Mouse (Mus musculus): ENCODE measurements around the gene Etfrf1.

Etfrf1 gene

DNA sequence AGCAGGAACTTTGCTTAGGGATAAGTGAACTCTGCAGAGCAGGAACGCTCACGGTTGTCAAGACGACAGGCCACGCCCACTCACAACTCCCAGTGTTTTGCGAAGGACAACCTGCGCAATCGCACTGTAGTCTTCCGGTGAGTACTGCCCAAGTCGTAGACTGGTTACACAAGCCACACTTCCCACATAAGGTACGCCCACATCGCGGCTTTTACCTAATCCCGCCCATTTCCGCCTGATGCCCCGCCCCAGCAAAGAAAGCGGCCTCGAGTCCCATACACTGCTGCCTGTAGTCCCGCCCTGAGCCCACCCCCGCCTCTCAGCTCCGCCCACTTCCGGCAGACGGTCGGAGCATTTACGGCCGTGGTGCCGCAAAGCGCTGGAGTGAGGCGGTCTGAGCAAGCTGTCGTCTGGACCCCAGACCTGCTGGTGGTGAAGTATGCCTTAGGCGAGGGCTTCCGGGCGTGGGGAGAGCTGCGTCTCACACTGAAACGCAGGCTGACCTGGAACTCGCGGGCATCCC lies at the start of gene Etfrf1, which contains the start of gene Casc1:
Gene Etfrf1, plus strand, starts transcription at position 319 of the 523 bp plus-strand sequence.
Gene Casc1, minus strand, starts transcription at position 190 of the 523 bp plus-strand sequence.
- peak; percentile 86 to 94 for DNase-seq (ENCODE audit: low spot score in 2 of 2)

DNA sequence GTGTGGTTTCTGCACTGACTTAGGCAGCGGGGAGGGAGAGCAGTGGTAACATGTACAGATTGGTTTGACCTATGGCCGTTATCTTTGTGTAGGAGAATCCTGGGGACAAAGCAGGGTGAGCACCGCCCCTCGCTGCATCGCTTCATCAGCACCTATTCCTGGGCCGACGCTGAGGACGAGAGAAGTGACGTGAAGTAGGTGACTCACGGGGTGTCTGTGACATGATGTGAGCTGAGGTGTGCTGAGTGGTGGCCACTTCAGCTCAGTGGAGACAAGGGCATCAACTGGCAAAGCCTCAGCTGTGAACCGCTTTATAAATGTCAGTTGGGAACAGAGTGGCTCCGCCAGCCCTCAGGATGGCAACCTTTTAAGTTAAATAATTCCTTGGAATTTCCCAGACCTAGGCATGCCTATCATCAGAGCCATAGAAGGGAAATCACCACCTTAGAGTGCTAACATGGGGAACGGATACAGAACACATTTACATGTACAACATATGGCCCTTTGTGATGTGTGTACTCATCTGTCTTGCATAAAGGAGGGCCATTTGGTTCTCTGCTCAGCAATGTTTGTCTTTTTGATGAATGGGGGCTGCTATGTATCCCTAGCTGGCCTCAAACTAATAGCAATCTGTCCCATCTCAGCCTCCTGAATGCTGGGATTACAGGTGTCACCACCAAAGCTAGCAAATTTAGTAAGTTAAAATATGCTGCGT lies 38.9 kb upstream of the Etfrf1 start:
- DNase-seq (ENCODE audit: low spot score in 2 of 2) = no peak

GRCm38 (mm10) chr6:145173781-145174191 lies 37.1 kb upstream of the Etfrf1 start:
- DNase-seq (ENCODE audit: low spot score in 2 of 2) = peak in 1 of 2 experiments; percentile 61

DNA sequence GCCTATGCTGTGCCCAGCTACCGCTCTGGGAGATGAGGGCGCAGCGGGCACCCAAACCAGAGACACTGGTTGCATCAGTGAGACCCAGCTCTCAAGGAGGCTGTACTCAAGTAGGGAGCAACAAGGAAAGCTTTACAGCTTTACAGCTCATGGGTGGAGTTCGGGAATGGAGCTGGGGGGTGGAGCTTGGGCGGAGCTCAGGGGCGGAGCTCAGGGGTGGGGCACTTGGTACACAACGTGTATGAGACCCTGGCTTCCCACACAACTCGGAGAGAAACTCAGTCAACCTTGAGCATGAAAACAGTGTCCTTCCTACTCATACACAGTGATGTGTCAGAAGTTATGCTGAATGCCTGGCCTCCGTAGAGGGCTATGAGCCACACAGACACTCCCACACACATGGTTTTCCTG lies 35.4 kb upstream of the Etfrf1 start:
- DNase-seq (ENCODE audit: low spot score in 2 of 2) = no peak

GRCm38 (mm10) chr6:145176474-145176873 lies 34.5 kb upstream of the Etfrf1 start:
- no peak for DNase-seq (ENCODE audit: low spot score in 2 of 2)

GRCm38 (mm10) chr6:145179665-145180064 lies 31.3 kb upstream of the Etfrf1 start:
- DNase-seq (ENCODE audit: low spot score in 2 of 2) = peak; percentile 37 to 50

- no peak for DNase-seq (ENCODE audit: low spot score in 2 of 2)
Measured at GRCm38 (mm10) chr6:145182044-145182443, 28.9 kb upstream of the Etfrf1 start.

- no peak for DNase-seq (ENCODE audit: low spot score in 2 of 2)
Measured at GRCm38 (mm10) chr6:145186096-145186495, 24.8 kb upstream of the Etfrf1 start.

DNA sequence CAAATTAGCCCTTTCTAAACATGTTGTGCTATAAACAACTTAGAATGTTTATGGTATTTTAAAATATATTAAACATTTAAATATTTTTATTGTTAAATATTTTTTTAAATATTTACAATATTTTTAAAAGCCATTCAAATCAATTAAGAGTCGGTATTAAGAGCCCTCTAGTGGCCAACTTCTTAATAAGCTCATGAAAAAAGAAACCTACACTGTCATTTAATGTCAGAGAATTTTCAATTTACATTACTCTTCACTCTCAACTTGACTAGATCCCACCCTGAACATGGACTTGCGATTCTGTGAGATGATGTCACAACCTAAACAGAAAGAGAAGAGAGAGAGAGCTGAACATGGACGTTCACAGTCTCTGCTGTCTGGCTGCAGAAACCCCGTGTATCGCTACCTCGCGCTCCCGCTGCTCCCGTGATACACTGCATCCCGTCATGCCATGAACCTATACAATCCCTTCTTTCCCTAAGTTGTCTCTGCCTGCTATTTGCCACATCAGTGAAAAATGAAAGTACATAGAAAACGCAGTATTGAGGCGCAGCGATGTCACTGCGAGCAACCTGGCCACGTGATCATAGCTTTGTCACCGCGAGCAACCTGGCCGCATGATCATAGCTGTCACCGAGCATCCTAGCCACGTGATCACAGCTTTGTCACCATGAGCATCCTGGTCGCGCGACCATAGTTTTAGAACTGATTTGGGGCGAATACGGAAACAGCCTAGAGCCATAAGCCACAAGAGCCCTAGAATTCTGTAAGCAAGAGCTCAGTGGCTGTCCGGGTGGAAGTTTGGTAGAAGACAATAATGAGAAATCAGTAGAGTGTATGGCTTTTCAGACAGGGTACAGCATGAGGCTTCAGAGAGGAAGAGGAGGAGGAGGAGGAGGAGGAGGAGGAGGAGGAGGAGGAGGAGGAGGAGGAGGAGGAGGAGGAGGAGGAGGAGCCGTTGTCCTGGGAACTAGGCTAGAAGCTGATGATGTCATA lies 23.5 kb upstream of the Etfrf1 start:
- DNase-seq (ENCODE audit: low spot score in 2 of 2) = peak in 1 of 2 experiments; percentile 46

DNA sequence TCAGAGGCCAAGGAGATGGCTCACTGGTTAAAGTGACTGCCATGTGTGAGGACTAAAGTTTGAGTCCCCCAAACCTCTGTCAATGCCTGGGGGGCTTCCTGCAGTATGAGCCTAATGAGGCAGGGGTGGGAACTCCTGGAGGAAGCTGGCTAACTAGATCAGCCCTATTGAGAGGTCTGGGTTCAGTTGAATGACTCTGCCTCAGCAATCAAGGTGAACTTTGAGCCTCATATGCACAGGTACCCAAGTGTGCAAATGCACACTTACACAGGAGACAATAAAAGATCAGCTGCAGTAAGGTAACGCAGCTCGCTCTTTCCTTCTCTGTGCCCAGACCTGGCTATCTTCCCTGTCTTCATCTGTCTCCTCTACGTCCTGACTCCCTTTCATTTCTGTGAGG lies 17.9 kb upstream of the Etfrf1 start:
- DNase-seq (ENCODE audit: low spot score in 2 of 2) = no peak

DNA sequence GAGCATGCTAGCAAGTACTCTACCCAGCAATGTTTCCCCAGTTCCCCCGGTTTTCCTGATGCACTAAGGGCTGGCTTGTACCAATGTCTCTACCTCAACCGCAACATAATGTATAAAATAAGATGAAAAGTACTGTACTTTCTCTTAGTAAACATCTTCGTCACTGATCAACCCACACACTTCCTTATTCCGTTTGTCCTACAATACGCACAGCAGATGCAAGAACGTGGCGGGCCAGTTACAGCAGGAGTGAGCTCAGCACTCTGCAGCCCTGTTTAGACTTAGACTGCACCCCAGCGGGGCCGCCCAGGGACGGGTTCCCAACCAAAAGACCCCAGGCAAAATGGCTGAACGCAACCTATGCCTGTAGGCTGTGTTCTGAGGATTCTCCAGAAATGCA lies 17.5 kb upstream of the Etfrf1 start:
- no peak for DNase-seq (ENCODE audit: low spot score in 2 of 2)

GRCm38 (mm10) chr6:145197949-145198686 lies 12.8 kb upstream of the Etfrf1 start:
- DNase-seq (ENCODE audit: low spot score in 2 of 2) = no peak

GRCm38 (mm10) chr6:145202432-145203125 lies 8.4 kb upstream of the Etfrf1 start:
- no peak for DNase-seq (ENCODE audit: low spot score in 2 of 2)

DNA sequence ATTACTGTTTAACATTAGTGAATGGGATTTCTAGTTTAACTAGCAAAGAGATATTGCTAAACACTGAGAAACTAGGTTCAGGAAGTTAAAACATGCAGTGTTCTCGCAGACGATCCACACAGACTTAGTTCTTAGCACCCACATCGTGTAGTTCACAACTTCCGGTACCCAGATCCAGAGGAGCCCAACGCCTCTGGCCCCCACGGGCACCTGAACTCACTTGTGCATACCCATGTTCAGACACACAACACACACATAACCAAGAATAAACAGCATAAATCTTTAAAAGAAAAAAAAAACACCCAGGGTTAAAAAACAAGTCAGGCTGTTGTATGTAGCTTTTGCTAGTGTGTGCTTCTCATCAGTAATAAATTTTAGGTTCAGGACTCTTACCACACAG lies 6.5 kb upstream of the Etfrf1 start:
- no peak for DNase-seq (ENCODE audit: low spot score in 2 of 2)

- DNase-seq (ENCODE audit: low spot score in 2 of 2) = no peak
Measured at GRCm38 (mm10) chr6:145205142-145205541, 5.8 kb upstream of the Etfrf1 start.

DNA sequence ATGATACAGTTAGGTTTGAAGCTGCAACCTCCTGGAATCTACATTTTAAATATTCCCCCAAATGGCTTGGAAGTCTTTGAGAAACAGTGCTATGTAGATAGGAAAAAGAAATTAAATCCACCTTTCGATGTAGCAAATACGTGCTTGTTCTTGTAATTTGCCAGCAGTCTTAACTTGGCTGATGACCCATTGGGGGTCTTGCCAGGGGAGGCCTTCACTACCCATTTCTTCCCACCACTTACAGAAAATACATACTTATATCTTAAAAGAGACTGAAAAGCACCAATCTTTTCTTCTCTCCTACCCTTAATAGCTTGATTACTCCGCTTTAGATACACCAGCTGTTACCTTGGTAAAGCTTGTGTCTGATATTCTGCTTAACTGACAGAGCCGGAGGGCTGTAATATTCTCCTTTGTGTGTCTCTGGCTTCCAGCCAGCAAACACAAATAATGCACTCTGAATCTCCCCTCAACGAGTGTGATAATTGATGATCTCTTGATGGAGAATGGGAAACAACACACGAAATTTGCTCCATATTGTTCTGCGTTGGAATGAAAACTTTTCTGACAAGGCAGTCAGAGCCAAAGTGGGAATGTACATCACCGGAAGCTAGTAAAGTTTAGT lies 766 bp upstream of the Etfrf1 start:
- DNase-seq (ENCODE audit: low spot score in 2 of 2) = no peak

GRCm38 (mm10) chr6:145211376-145212305 lies 707 bp downstream of the Etfrf1 start:
- no peak for DNase-seq (ENCODE audit: low spot score in 2 of 2)

DNA sequence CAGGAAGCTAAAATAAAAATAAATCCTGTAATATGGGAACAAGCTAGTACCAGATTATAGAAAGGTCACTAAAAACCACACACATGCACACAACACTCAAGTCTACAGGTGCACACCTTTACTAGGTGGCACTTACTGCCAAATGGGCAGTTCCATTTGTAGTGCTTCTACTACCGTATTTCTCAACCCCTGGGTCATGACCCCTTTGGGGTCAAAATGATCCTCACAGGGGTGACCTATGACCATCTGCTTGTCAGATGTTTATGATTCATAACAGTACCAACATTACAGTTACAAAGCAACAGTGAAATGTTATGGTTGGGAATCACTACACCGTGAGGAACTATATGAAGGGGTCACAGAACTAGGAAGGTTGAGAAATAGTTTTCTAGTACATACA lies 3.0 kb downstream of the Etfrf1 start:
- DNase-seq (ENCODE audit: low spot score in 2 of 2) = no peak

DNA sequence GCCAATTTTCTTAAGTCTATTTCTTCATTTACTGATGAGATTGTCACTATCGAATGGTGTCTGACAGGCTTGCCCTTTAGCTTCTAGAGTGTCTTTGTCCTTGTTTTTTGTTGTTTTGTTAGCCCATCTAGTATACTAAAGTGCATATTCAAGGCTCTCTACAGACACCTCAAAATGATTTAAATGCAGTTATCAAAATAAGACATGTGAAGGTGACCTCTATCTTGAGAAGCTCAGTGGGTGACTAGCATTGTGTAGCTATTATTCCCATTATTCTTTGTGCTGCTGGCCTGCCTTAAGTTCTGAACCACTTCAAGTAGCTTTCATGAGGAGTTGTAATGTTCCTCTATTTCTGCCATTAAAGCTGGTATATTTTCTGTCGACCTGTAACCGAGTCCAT lies 4.9 kb downstream of the Etfrf1 start:
- DNase-seq (ENCODE audit: low spot score in 2 of 2) = no peak
